In genomic region chr1:131058431-131058830, GRCm38 (mm10) we compare ENCODE assay signal across 33 mouse cellular contexts. TPM values are rescaled to one million over a fixed set of nuclear protein-coding genes. Genes with fewer than 3 reads are reported as not detected.
DNase-seq lines count a peak whose midpoint lies in the region; ATAC-seq and TF ChIP-seq lines count a peak whose summit lies in the region.
"Had no signal": no experiment of that assay in that cellular context is flagged by ENCODE, and none has a peak within 500 bp of the region (broad histone marks: within the 10 kb centered on the region; RNA-seq: fewer than 3 reads in every experiment).

No protein-coding gene starts in this region.

- H3K36me3 ChIP-seq in forebrain, embryonic 10.5 days (replicated peaks) = peaks cover 49% of the 10 kb centered on the region
- H3K36me3 ChIP-seq in forebrain, embryonic 14.5 days (ENCODE audit: control insufficient read depth, insufficient read depth, low read length) = peaks cover 49% of the 10 kb centered on the region
- H3K36me3 ChIP-seq in heart, embryonic 11.5 days (ENCODE audit: control insufficient read depth, insufficient read depth, low read length) = peaks cover 22% of the 10 kb centered on the region
- H3K36me3 ChIP-seq in heart, embryonic 12.5 days = peaks cover 46% of the 10 kb centered on the region
- peaks cover 38% of the 10 kb centered on the region for H3K36me3 ChIP-seq in lung, embryonic 15.5 days
- peaks cover 49% of the 10 kb centered on the region for H3K36me3 ChIP-seq in intestine, postnatal 0 days (ENCODE audit: control insufficient read depth, insufficient read depth)

- peak overlapping the region; percentile 58 for H3K27ac ChIP-seq in forebrain, embryonic 10.5 days
- H3K27ac ChIP-seq in forebrain, embryonic 14.5 days (ENCODE audit: low read depth, low read length) = no peak overlapping the region
- peak overlapping the region; percentile 29; the same call in 1 of the 2 replicates for H3K27ac ChIP-seq in heart, embryonic 11.5 days (ENCODE audit: low read depth, low read length)
- no peak overlapping the region for H3K27ac ChIP-seq in heart, embryonic 12.5 days (ENCODE audit: poor library complexity, severe bottlenecking)
- no peak overlapping the region for H3K27ac ChIP-seq in lung, embryonic 15.5 days
- no peak overlapping the region for H3K27ac ChIP-seq in intestine, postnatal 0 days (ENCODE audit: low read depth, low read length)
- H3K27ac ChIP-seq: forebrain, embryonic 12.5 days; hindbrain, embryonic 14.5 days; kidney, embryonic 15.5 days; layer of hippocampus, adult 2 months; left cerebral cortex, adult 2 months; limb, embryonic 12.5 days; liver, embryonic 15.5 days; neural tube, embryonic 12.5 days had no signal

- no peaks in the 10 kb centered on the region for H3K9me3 ChIP-seq in forebrain, embryonic 10.5 days
- H3K9me3 ChIP-seq in forebrain, embryonic 14.5 days (replicated peaks; ENCODE audit: control insufficient read depth, low read length) = no peaks in the 10 kb centered on the region
- no peaks in the 10 kb centered on the region for H3K9me3 ChIP-seq in heart, embryonic 11.5 days (replicated peaks; ENCODE audit: control insufficient read depth, low read length)
- no peaks in the 10 kb centered on the region for H3K9me3 ChIP-seq in heart, embryonic 12.5 days (replicated peaks)
- no peaks in the 10 kb centered on the region for H3K9me3 ChIP-seq in lung, embryonic 15.5 days
- H3K9me3 ChIP-seq in intestine, postnatal 0 days (ENCODE audit: control insufficient read depth) = no peaks in the 10 kb centered on the region
- H3K9me3 ChIP-seq: forebrain, embryonic 12.5 days; kidney, embryonic 15.5 days; limb, embryonic 12.5 days; liver, embryonic 15.5 days; neural tube, embryonic 12.5 days had no signal

- TF ChIP-seq CTCF in intestine, postnatal 0 days (IDR thresholded peaks at IDR 0.05; ENCODE audit: low read depth) = no peak

- no peak overlapping the region for H3K4me2 ChIP-seq in forebrain, embryonic 14.5 days (ENCODE audit: low read length)
- H3K4me2 ChIP-seq in heart, embryonic 11.5 days = no peak overlapping the region
- H3K4me2 ChIP-seq in heart, embryonic 12.5 days = no peak overlapping the region
- H3K4me2 ChIP-seq in lung, embryonic 15.5 days = no peak overlapping the region
- H3K4me2 ChIP-seq in intestine, postnatal 0 days (replicated peaks; ENCODE audit: low read depth) = no peak overlapping the region
- H3K4me2 ChIP-seq: forebrain, embryonic 12.5 days; hindbrain, embryonic 14.5 days; kidney, embryonic 15.5 days; limb, embryonic 12.5 days; liver, embryonic 15.5 days; midbrain, embryonic 11.5 days; neural tube, embryonic 12.5 days had no signal

- WGBS in forebrain, embryonic 10.5 days = 80% methylated on average over 7 of the region's 7 CpGs
- WGBS in forebrain, embryonic 14.5 days = 88% methylated on average over 7 of the region's 7 CpGs
- WGBS in heart, embryonic 11.5 days (ENCODE audit: insufficient replicate concordance) = 43% methylated on average over 7 of the region's 7 CpGs
- 34% methylated on average over 7 of the region's 7 CpGs for WGBS in heart, embryonic 12.5 days
- 46% methylated on average over 7 of the region's 7 CpGs for WGBS in lung, embryonic 15.5 days
- WGBS in intestine, postnatal 0 days = 79% methylated on average over 7 of the region's 7 CpGs

- no peaks in the 10 kb centered on the region for H3K27me3 ChIP-seq in forebrain, embryonic 10.5 days (ENCODE audit: poor library complexity, severe bottlenecking)
- no peaks in the 10 kb centered on the region for H3K27me3 ChIP-seq in forebrain, embryonic 14.5 days (replicated peaks; ENCODE audit: control insufficient read depth, insufficient read depth, low read length)
- no peaks in the 10 kb centered on the region for H3K27me3 ChIP-seq in heart, embryonic 11.5 days (ENCODE audit: control insufficient read depth, insufficient read depth, low read length)
- H3K27me3 ChIP-seq in heart, embryonic 12.5 days (replicated peaks) = no peaks in the 10 kb centered on the region
- H3K27me3 ChIP-seq in lung, embryonic 15.5 days = no peaks in the 10 kb centered on the region
- H3K27me3 ChIP-seq in intestine, postnatal 0 days (replicated peaks; ENCODE audit: control insufficient read depth, insufficient read depth, low read length) = no peaks in the 10 kb centered on the region
- H3K27me3 ChIP-seq: forebrain, embryonic 12.5 days; kidney, embryonic 15.5 days; limb, embryonic 12.5 days; liver, embryonic 15.5 days; neural tube, embryonic 12.5 days had no signal

- no peak overlapping the region for H3K4me3 ChIP-seq in forebrain, embryonic 10.5 days
- H3K4me3 ChIP-seq in forebrain, embryonic 14.5 days (ENCODE audit: low read depth, low read length) = no peak overlapping the region
- no peak overlapping the region for H3K4me3 ChIP-seq in heart, embryonic 11.5 days (ENCODE audit: low read depth, low read length)
- no peak overlapping the region for H3K4me3 ChIP-seq in heart, embryonic 12.5 days
- H3K4me3 ChIP-seq in lung, embryonic 15.5 days = no peak overlapping the region
- H3K4me3 ChIP-seq in intestine, postnatal 0 days (ENCODE audit: low read depth, low read length) = no peak overlapping the region
- H3K4me3 ChIP-seq: erythroblast, embryonic 14.5 days; forebrain, embryonic 12.5 days; kidney, embryonic 15.5 days; layer of hippocampus, adult 2 months; left cerebral cortex, adult 2 months; limb, embryonic 12.5 days; liver, embryonic 15.5 days; myocyte; neural tube, embryonic 12.5 days had no signal

- DNase-seq in forebrain, embryonic 10.5 days (ENCODE audit: extremely low spot score, low spot score) = no peak
- no peak for DNase-seq in forebrain, embryonic 14.5 days (ENCODE audit: low spot score)
- DNase-seq in lung, postnatal 4 days = no peak
- DNase-seq: adrenal gland, postnatal 36 days; cerebellum, adult 18-20 months; heart, postnatal 14 days; kidney, adult 18-20 months; right cerebral cortex, adult 18-20 months; spleen, adult 18-20 months; thymus, postnatal 14 days had no signal

- no peak overlapping the region for H3K9ac ChIP-seq in forebrain, embryonic 14.5 days (ENCODE audit: low read length)
- no peak overlapping the region for H3K9ac ChIP-seq in heart, embryonic 11.5 days (ENCODE audit: low read depth, low read length)
- no peak overlapping the region for H3K9ac ChIP-seq in heart, embryonic 12.5 days
- no peak overlapping the region for H3K9ac ChIP-seq in lung, embryonic 15.5 days
- H3K9ac ChIP-seq in intestine, postnatal 0 days (ENCODE audit: low read depth, low read length) = no peak overlapping the region
- H3K9ac ChIP-seq: forebrain, embryonic 12.5 days; hindbrain, embryonic 14.5 days; kidney, embryonic 15.5 days; limb, embryonic 12.5 days; liver, embryonic 15.5 days; neural tube, embryonic 12.5 days had no signal

- peaks cover 55% of the 10 kb centered on the region for H3K4me1 ChIP-seq in forebrain, embryonic 10.5 days
- peaks cover 6% of the 10 kb centered on the region for H3K4me1 ChIP-seq in forebrain, embryonic 14.5 days (ENCODE audit: control insufficient read depth, insufficient read depth, low read length)
- H3K4me1 ChIP-seq in heart, embryonic 11.5 days (ENCODE audit: control insufficient read depth, insufficient read depth, low read length) = peaks cover 58% of the 10 kb centered on the region
- H3K4me1 ChIP-seq in heart, embryonic 12.5 days (replicated peaks) = peaks cover 63% of the 10 kb centered on the region
- peaks cover 53% of the 10 kb centered on the region for H3K4me1 ChIP-seq in lung, embryonic 15.5 days
- H3K4me1 ChIP-seq in intestine, postnatal 0 days (replicated peaks; ENCODE audit: control insufficient read depth, insufficient read depth, low read length) = peaks cover 14% of the 10 kb centered on the region; the same call in 1 of the 2 replicates

- ATAC-seq in forebrain, embryonic 14.5 days = no peak
- no peak for ATAC-seq in heart, embryonic 11.5 days (replicated peaks; ENCODE audit: insufficient number of reproducible peaks, low FRiP score, low TSS enrichment)
- ATAC-seq in heart, embryonic 12.5 days (ENCODE audit: insufficient number of reproducible peaks, low FRiP score) = no peak
- ATAC-seq in lung, embryonic 15.5 days (ENCODE audit: borderline replicate concordance, extremely low read depth, low FRiP score, low TSS enrichment) = 0 out of 2 replicates have a peak, but pooled peaks have one; percentile 23
- ATAC-seq in intestine, postnatal 0 days = no peak
- ATAC-seq: inflammation-experienced regulatory T-cells, adult 6 months; lung, postnatal 0 days had no signal

RNA-seq across cellular contexts. Expression of gene Il10, which starts 38.8 kb away (rescaled TPM):
- not detected in 2 replicates for polyA plus RNA-seq in forebrain, embryonic 10.5 days (2016; fragmentation: Nextera tagmentation; extraction: Ambion mirVana)
- 0.16 TPM in 1 of 2 replicates, not detected in the other for polyA plus RNA-seq in forebrain, embryonic 14.5 days (2014; fragmentation: Nextera tagmentation; extraction: Ambion mirVana)
- not detected in 2 replicates for polyA plus RNA-seq in heart, embryonic 11.5 days (2014; fragmentation: Nextera tagmentation; extraction: Ambion mirVana)
- not detected in 2 replicates for polyA plus RNA-seq in heart, embryonic 12.5 days (2016; fragmentation: Nextera tagmentation; extraction: Ambion mirVana)
- polyA plus RNA-seq in lung, embryonic 15.5 days (2015; fragmentation: Nextera tagmentation; extraction: Ambion mirVana) = 0.11 and 0.13 TPM in 2 replicates
- not detected in 2 replicates for polyA plus RNA-seq in intestine, postnatal 0 days (2015; fragmentation: Nextera tagmentation; extraction: Ambion mirVana)
- polyA plus RNA-seq: brain, embryonic 14.5 days; embryonic facial prominence, embryonic 14.5 days; erythroblast, embryonic 14.5 days; forebrain, embryonic 12.5 days; frontal cortex, adult 2 months; hindbrain, embryonic 14.5 days; kidney, embryonic 15.5 days; liver, adult 2 months; liver, embryonic 15.5 days; lung, postnatal 0 days; midbrain, embryonic 11.5 days; midbrain, postnatal 0 days; myocyte; neural tube, embryonic 12.5 days; stomach, embryonic 16.5 days had no signal

RNA-seq across cellular contexts. Expression of gene Mapkapk2, which starts 39.2 kb away (rescaled TPM):
- polyA plus RNA-seq in forebrain, embryonic 10.5 days (2016; fragmentation: Nextera tagmentation; extraction: Ambion mirVana) = 41.1 and 41.3 TPM in 2 replicates
- 24.7 and 35.2 TPM in 2 replicates for polyA plus RNA-seq in forebrain, embryonic 14.5 days (2014; fragmentation: Nextera tagmentation; extraction: Ambion mirVana)
- polyA plus RNA-seq in heart, embryonic 11.5 days (2014; fragmentation: Nextera tagmentation; extraction: Ambion mirVana) = 51.4 and 57.6 TPM in 2 replicates
- 89.1 and 93.0 TPM in 2 replicates for polyA plus RNA-seq in heart, embryonic 12.5 days (2016; fragmentation: Nextera tagmentation; extraction: Ambion mirVana)
- polyA plus RNA-seq in lung, embryonic 15.5 days (2015; fragmentation: Nextera tagmentation; extraction: Ambion mirVana) = 57.9 and 61.0 TPM in 2 replicates
- polyA plus RNA-seq in intestine, postnatal 0 days (2015; fragmentation: Nextera tagmentation; extraction: Ambion mirVana) = 34.9 and 35.9 TPM in 2 replicates

Comparison
In these comparisons a context has a peak if more than half of its experiments do, and no peak if none do; other contexts are left out.
1. H3K27ac ChIP-seq: peak in forebrain, embryonic 10.5 days (single experiment) and heart, embryonic 11.5 days (single experiment); none in forebrain, embryonic 14.5 days (single experiment), heart, embryonic 12.5 days (single experiment), lung, embryonic 15.5 days (single experiment) and intestine, postnatal 0 days (single experiment).